In the genomic region with DNA sequence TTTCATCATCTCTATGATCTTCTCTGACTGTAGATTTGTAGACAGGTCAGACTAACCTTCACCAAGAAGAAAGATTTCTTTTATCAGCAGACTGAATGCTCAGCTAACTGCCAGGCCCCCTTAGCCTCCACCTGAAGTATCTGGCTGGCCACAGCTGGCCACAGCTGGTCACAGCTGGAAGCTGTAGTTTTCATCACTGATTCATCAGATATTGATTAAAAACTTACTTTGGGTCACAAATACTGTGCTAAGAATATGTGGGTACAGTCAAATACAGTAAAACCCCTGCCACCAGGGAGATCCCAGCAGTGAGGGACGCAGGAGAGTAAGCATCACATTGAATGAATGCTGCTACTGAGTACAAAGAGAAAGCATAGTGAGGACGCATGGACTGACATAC, we compare ENCODE assay signal across 17 mouse cellular contexts. TPM values are rescaled to one million over a fixed set of nuclear protein-coding genes. Genes with fewer than 3 reads are reported as not detected.
"Had no signal": no experiment of that assay in that cellular context is flagged by ENCODE, and none has a peak within 500 bp of the region (broad histone marks: within the 10 kb centered on the region; RNA-seq: fewer than 3 reads in every experiment).

No protein-coding gene starts in this region.

- H3K9ac ChIP-seq: neural tube, embryonic 13.5 days; neural tube, embryonic 15.5 days; stomach, embryonic 15.5 days had no signal

- H3K4me3 ChIP-seq: neural tube, embryonic 13.5 days; neural tube, embryonic 15.5 days; stomach, embryonic 15.5 days had no signal

- H3K27ac ChIP-seq: neural tube, embryonic 13.5 days; neural tube, embryonic 15.5 days; stomach, embryonic 15.5 days; stomach, postnatal 0 days had no signal

- H3K27me3 ChIP-seq: neural tube, embryonic 13.5 days; neural tube, embryonic 15.5 days; stomach, embryonic 15.5 days had no signal

- H3K9me3 ChIP-seq: neural tube, embryonic 15.5 days; stomach, embryonic 15.5 days had no signal

- H3K4me1 ChIP-seq: neural tube, embryonic 15.5 days had no signal

- H3K36me3 ChIP-seq: neural tube, embryonic 13.5 days; neural tube, embryonic 15.5 days; stomach, embryonic 15.5 days had no signal

- H3K4me2 ChIP-seq: neural tube, embryonic 13.5 days; neural tube, embryonic 15.5 days; stomach, embryonic 15.5 days had no signal

- DNase-seq: retina, postnatal 1 day; right cerebral cortex, adult 18-20 months; right cerebral cortex, postnatal 14 days; right cerebral cortex, postnatal 25 days; right cerebral cortex, postnatal 4 days; spleen, adult 18-20 months; thymus, adult 18-20 months; thymus, adult 2 months; thymus, postnatal 14 days; thymus, postnatal 25 days; thymus, postnatal 36 days; thymus, postnatal 4 days had no signal

RNA-seq across cellular contexts. Expression of a gene that starts 11.2 kb away (rescaled TPM):
- total RNA-seq: neutrophil, adult 5-6 weeks had no signal
